Mouse (Mus musculus): ENCODE results near the gene Sel1l3. TPM values are rescaled to one million over a fixed set of nuclear protein-coding genes. Genes with fewer than 3 reads are reported as not detected.

The Sel1l3 gene
- polyA plus RNA-seq (2015; fragmentation: Nextera tagmentation; extraction: Ambion mirVana) = 1.7 and 2.0 TPM in 2 replicates

GRCm38 (mm10) chr5:53213711-53214352 lies at the start of gene Sel1l3:
TSS of gene Sel1l3 (minus strand) at chr5:53213927.
- Histone ChIP-seq H3K36me3 (ENCODE audit: insufficient read depth, low read length) (no peaks in the 10 kb centered on the region), H3K9me3 (ENCODE audit: low read length) (no peaks in the 10 kb centered on the region), H3K27me3 (replicated peaks; ENCODE audit: insufficient read depth, low read length) (peaks cover 6% of the 10 kb centered on the region; the same call in 1 of the 2 replicates), H3K27ac (ENCODE audit: low read length) (no peak within 1 kb of the TSS), H3K4me2 (replicated peaks; ENCODE audit: low read depth, low read length) (peak within 1 kb of the TSS; percentile 98), H3K4me1 (ENCODE audit: insufficient read depth, low read depth, low read length) (0 out of 2 replicates have a peak, but pooled peaks cover 3% of the 10 kb centered on the region), H3K9ac (replicated peaks; ENCODE audit: low read depth) (peak within 1 kb of the TSS; percentile 34; the same call in 1 of the 2 replicates), H3K4me3 (ENCODE audit: low read depth, low read length) (peak within 1 kb of the TSS; percentile 56)
- peak; percentile 44 for DNase-seq (ENCODE audit: low spot score)
- ATAC-seq = peak; percentile 27
- TF ChIP-seq EP300 (IDR thresholded peaks at IDR 0.05) (no peak), CTCF (IDR thresholded peaks at IDR 0.05) (no peak)
- WGBS = 5% methylated on average over 23 of the region's 29 CpGs

GRCm38 (mm10) chr5:53261999-53262398 lies 48.3 kb upstream of the Sel1l3 start:
- no peak for TF ChIP-seq EP300 (IDR thresholded peaks at IDR 0.05)
- peaks cover 4% of the 10 kb centered on the region; the same call in 1 of the 2 replicates for H3K4me1 ChIP-seq (ENCODE audit: insufficient read depth, low read depth, low read length)
- H3K27me3 ChIP-seq (replicated peaks; ENCODE audit: insufficient read depth, low read length) = peaks cover 6% of the 10 kb centered on the region; the same call in 1 of the 2 replicates
- DNase-seq (ENCODE audit: low spot score) (no peak), ATAC-seq (no peak)
- no peak overlapping the region for H3K9ac ChIP-seq (replicated peaks; ENCODE audit: low read depth)
- WGBS = 58% methylated on average over 10 of the region's 10 CpGs
- no peaks in the 10 kb centered on the region for H3K36me3 ChIP-seq (ENCODE audit: insufficient read depth, low read length)
- no peak overlapping the region for H3K27ac ChIP-seq (ENCODE audit: low read length)
- no peak overlapping the region for H3K4me3 ChIP-seq (ENCODE audit: low read depth, low read length)
- H3K9me3 ChIP-seq (ENCODE audit: low read length) = no peaks in the 10 kb centered on the region
- no peak overlapping the region for H3K4me2 ChIP-seq (replicated peaks; ENCODE audit: low read depth, low read length)

DNA sequence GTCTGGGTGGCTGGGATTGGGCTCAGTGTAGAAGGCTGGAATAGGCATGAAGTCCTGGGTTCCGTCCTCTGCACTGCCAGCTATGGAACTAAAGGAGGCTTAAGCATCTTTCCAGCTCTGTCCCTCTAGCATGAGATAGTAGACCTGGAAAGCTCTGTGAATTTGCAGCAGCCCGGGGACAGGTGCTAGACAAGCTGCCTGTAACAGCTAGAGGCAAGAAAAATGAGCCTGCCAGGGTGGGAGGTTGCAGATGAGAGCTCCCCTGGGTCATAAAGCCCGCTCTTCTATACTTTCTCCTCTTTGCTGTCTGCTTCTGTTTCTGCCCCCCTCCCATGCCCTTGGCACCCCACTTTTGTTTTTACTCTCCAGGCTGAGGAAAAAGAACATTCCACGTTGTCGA lies 46.2 kb upstream of the Sel1l3 start:
- Histone ChIP-seq H3K4me1 (ENCODE audit: insufficient read depth, low read depth, low read length) (peaks cover 4% of the 10 kb centered on the region; the same call in 1 of the 2 replicates), H3K4me2 (replicated peaks; ENCODE audit: low read depth, low read length) (no peak overlapping the region), H3K9me3 (ENCODE audit: low read length) (no peaks in the 10 kb centered on the region), H3K36me3 (ENCODE audit: insufficient read depth, low read length) (no peaks in the 10 kb centered on the region), H3K27me3 (replicated peaks; ENCODE audit: insufficient read depth, low read length) (peaks cover 6% of the 10 kb centered on the region; the same call in 1 of the 2 replicates), H3K27ac (ENCODE audit: low read length) (no peak overlapping the region), H3K4me3 (ENCODE audit: low read depth, low read length) (no peak overlapping the region), H3K9ac (replicated peaks; ENCODE audit: low read depth) (no peak overlapping the region)
- ATAC-seq (no peak), DNase-seq (ENCODE audit: low spot score) (no peak)
- 65% methylated on average over 5 of the region's 5 CpGs for WGBS
- TF ChIP-seq CTCF (IDR thresholded peaks at IDR 0.05) (no peak), EP300 (IDR thresholded peaks at IDR 0.05) (no peak)

- DNase-seq (ENCODE audit: low spot score) (peak; percentile 38), ATAC-seq (peak; percentile 40)
- Histone ChIP-seq H3K36me3 (ENCODE audit: insufficient read depth, low read length) (no peaks in the 10 kb centered on the region), H3K27ac (ENCODE audit: low read length) (no peak overlapping the region), H3K9me3 (ENCODE audit: low read length) (no peaks in the 10 kb centered on the region), H3K9ac (replicated peaks; ENCODE audit: low read depth) (no peak overlapping the region), H3K4me1 (ENCODE audit: insufficient read depth, low read depth, low read length) (peaks cover 4% of the 10 kb centered on the region; the same call in 1 of the 2 replicates), H3K4me3 (ENCODE audit: low read depth, low read length) (peak overlapping the region; percentile 6), H3K4me2 (replicated peaks; ENCODE audit: low read depth, low read length) (peak overlapping the region; percentile 49), H3K27me3 (replicated peaks; ENCODE audit: insufficient read depth, low read length) (peaks cover 6% of the 10 kb centered on the region; the same call in 1 of the 2 replicates)
- TF ChIP-seq CTCF (IDR thresholded peaks at IDR 0.05) (no peak), EP300 (IDR thresholded peaks at IDR 0.05) (no peak)
- 4% methylated on average over 29 of the region's 29 CpGs for WGBS
These were observed 44.5 kb upstream of the Sel1l3 start for GRCm38 (mm10) chr5:53258038-53258786.

DNA sequence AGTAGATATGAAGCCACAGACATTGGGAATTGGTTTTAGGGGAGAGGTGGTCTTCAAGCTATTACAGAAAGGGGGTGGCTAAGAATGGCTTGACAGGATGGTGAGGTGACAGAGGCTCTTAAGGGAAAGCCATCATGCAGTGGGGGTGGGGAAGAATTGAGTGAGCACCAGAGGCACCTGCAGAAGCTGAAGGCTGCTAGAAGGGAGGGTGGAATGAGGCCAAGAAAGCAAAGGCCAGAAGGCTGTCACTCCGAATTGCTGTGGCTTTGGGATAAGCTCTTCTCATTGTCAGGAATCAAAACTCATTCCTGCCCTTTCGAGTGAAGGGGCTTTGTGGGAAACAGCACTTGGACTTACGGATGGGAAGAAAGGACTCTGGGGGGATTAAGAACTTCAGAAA lies 41.1 kb upstream of the Sel1l3 start:
- no peak for DNase-seq (ENCODE audit: low spot score)
- TF ChIP-seq EP300 (IDR thresholded peaks at IDR 0.05) (no peak), CTCF (IDR thresholded peaks at IDR 0.05) (no peak)

DNA sequence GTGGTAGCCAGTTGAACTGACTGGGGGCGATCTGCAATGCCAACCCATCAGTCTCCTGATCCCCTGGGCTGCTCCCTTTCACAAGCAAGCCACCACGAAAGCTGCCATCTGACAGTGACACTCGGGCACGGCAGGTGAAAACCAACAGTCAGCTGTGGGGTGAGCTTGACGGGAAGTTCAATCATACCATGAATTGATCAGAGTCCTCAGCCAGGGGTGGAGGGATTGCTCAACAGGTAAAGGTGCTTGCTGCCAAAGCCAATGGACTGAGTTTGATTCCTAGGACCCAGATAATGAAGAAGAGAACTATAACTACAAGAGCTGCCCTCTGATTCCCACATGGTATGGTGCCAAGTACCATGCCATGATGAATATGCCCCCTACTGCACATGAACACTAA lies 40.4 kb upstream of the Sel1l3 start:
- Histone ChIP-seq H3K9ac (replicated peaks; ENCODE audit: low read depth) (no peak overlapping the region), H3K36me3 (ENCODE audit: insufficient read depth, low read length) (no peaks in the 10 kb centered on the region), H3K4me1 (ENCODE audit: insufficient read depth, low read depth, low read length) (peaks cover 4% of the 10 kb centered on the region; the same call in 1 of the 2 replicates), H3K27me3 (replicated peaks; ENCODE audit: insufficient read depth, low read length) (peaks cover 6% of the 10 kb centered on the region; the same call in 1 of the 2 replicates), H3K4me2 (replicated peaks; ENCODE audit: low read depth, low read length) (no peak overlapping the region), H3K4me3 (ENCODE audit: low read depth, low read length) (no peak overlapping the region), H3K9me3 (ENCODE audit: low read length) (no peaks in the 10 kb centered on the region), H3K27ac (ENCODE audit: low read length) (no peak overlapping the region)
- TF ChIP-seq EP300 (IDR thresholded peaks at IDR 0.05) (no peak), CTCF (IDR thresholded peaks at IDR 0.05) (no peak)
- 85% methylated on average over 5 of the region's 5 CpGs for WGBS
- DNase-seq (ENCODE audit: low spot score) = no peak
- ATAC-seq = no peak

More for the DNA sequence above, 41.1 kb upstream of the Sel1l3 start:
- Histone ChIP-seq H3K9ac (replicated peaks; ENCODE audit: low read depth) (no peak overlapping the region), H3K4me2 (replicated peaks; ENCODE audit: low read depth, low read length) (no peak overlapping the region), H3K9me3 (ENCODE audit: low read length) (no peaks in the 10 kb centered on the region), H3K27me3 (replicated peaks; ENCODE audit: insufficient read depth, low read length) (peaks cover 6% of the 10 kb centered on the region; the same call in 1 of the 2 replicates), H3K27ac (ENCODE audit: low read length) (no peak overlapping the region), H3K4me1 (ENCODE audit: insufficient read depth, low read depth, low read length) (peaks cover 4% of the 10 kb centered on the region; the same call in 1 of the 2 replicates), H3K4me3 (ENCODE audit: low read depth, low read length) (no peak overlapping the region), H3K36me3 (ENCODE audit: insufficient read depth, low read length) (no peaks in the 10 kb centered on the region)
- 72% methylated on average over 3 of the region's 3 CpGs for WGBS
- ATAC-seq = no peak

Measured in lung, postnatal 0 days (tissue).